Mouse (Mus musculus): ENCODE results near the gene Abhd16a. TPM values are rescaled to one million over a fixed set of nuclear protein-coding genes. Genes with fewer than 3 reads are reported as not detected.

Gene Abhd16a
- polyA plus RNA-seq, 1 experiment from 2014 or later, result 113 TPM

GRCm38 (mm10) chr17:35105740-35106389 is 16.8 kb downstream of the Abhd16a start:
- 0 out of 2 replicates have a peak overlapping the region, but pooled peaks have one; percentile 10 for H3K4me3 ChIP-seq (ENCODE audit: low read length)
- 0 out of 2 replicates have a peak, but pooled peaks have one; percentile 18 for ATAC-seq
- peak overlapping the region; percentile 57; the same call in 1 of the 2 replicates for H3K9ac ChIP-seq (ENCODE audit: low read depth, low read length)

DNA sequence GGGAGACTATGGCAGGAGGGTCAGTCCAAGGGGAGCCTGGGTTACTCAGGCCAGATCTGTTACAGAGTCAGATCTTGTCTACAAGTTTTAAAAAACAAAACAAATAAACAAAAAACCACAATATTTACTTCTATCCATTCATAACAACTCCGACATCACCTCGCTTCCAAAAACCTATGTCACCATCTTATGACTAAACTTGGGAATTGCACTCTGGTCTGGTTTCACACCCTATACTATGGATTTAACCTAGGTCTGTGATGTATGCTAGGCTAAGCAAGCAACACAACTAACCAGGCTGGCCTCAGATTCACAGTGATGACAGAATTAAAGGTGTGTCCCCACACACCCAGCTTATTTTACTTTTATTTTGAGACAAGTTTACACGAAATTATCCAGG is 17.5 kb downstream of the Abhd16a start:
- H3K4me2 ChIP-seq (ENCODE audit: low read length), result no peak overlapping the region
- H3K27ac ChIP-seq (ENCODE audit: low read depth, low read length), result no peak overlapping the region
- peaks cover 21% of the 10 kb centered on the region for H3K36me3 ChIP-seq (ENCODE audit: control insufficient read depth, insufficient read depth, low read length)
- no peaks in the 10 kb centered on the region for H3K27me3 ChIP-seq (replicated peaks; ENCODE audit: control insufficient read depth, insufficient read depth, low read length)
- WGBS, result 54% methylated on average over 3 of the region's 3 CpGs
- no peak overlapping the region for H3K9ac ChIP-seq (ENCODE audit: low read depth, low read length)
- H3K9me3 ChIP-seq (ENCODE audit: control insufficient read depth, low read length), result no peaks in the 10 kb centered on the region
- H3K4me3 ChIP-seq (ENCODE audit: low read length), result no peak overlapping the region
- peaks cover 3% of the 10 kb centered on the region for H3K4me1 ChIP-seq (ENCODE audit: control insufficient read depth, insufficient read depth, low read depth, low read length)
- peak; percentile 57; the same call in 1 of the 2 replicates for ATAC-seq

More at GRCm38 (mm10) chr17:35105740-35106389, 16.8 kb downstream of the Abhd16a start:
- peaks cover 3% of the 10 kb centered on the region for H3K4me1 ChIP-seq (ENCODE audit: control insufficient read depth, insufficient read depth, low read depth, low read length)
- 0 out of 2 replicates have a peak overlapping the region, but pooled peaks have one; percentile 27 for H3K27ac ChIP-seq (ENCODE audit: low read depth, low read length)
- no peaks in the 10 kb centered on the region for H3K9me3 ChIP-seq (ENCODE audit: control insufficient read depth, low read length)
- H3K4me2 ChIP-seq (ENCODE audit: low read length), result peak overlapping the region; percentile 44
- no peaks in the 10 kb centered on the region for H3K27me3 ChIP-seq (replicated peaks; ENCODE audit: control insufficient read depth, insufficient read depth, low read length)
- peaks cover 27% of the 10 kb centered on the region for H3K36me3 ChIP-seq (ENCODE audit: control insufficient read depth, insufficient read depth, low read length)
- 25% methylated on average over 13 of the region's 13 CpGs for WGBS

- Histone ChIP-seq H3K4me2 (ENCODE audit: low read length) (no peak within 1 kb of the TSS), H3K9ac (ENCODE audit: low read depth, low read length) (no peak within 1 kb of the TSS), H3K4me1 (ENCODE audit: control insufficient read depth, insufficient read depth, low read depth, low read length) (peaks cover 3% of the 10 kb centered on the region), H3K36me3 (ENCODE audit: control insufficient read depth, insufficient read depth, low read length) (peaks cover 5% of the 10 kb centered on the region), H3K4me3 (ENCODE audit: low read length) (no peak within 1 kb of the TSS), H3K9me3 (ENCODE audit: control insufficient read depth, low read length) (no peaks in the 10 kb centered on the region), H3K27ac (ENCODE audit: low read depth, low read length) (no peak within 1 kb of the TSS), H3K27me3 (replicated peaks; ENCODE audit: control insufficient read depth, insufficient read depth, low read length) (no peaks in the 10 kb centered on the region)
- no peak for ATAC-seq
- WGBS, result 86% methylated on average over 6 of the region's 6 CpGs
These were observed 19.0 kb downstream of the Abhd16a start, which contains the start of gene Ly6g5c for GRCm38 (mm10) chr17:35108097-35108496. Gene Ly6g5c (plus strand): TSS chr17:35108279.

GRCm38 (mm10) chr17:35111774-35112173 is 22.7 kb downstream of the Abhd16a start:
- no peak for ATAC-seq
- no peak overlapping the region for H3K4me2 ChIP-seq (ENCODE audit: low read length)
- H3K4me1 ChIP-seq (ENCODE audit: control insufficient read depth, insufficient read depth, low read depth, low read length), result no peaks in the 10 kb centered on the region

GRCm38 (mm10) chr17:35115046-35116019 is 26.3 kb downstream of the Abhd16a start, which contains the start of gene Ly6g5b:
Gene Ly6g5b (minus strand): TSS chr17:35115428.
- no peak for ATAC-seq
- Histone ChIP-seq H3K9ac (ENCODE audit: low read depth, low read length) (no peak within 1 kb of the TSS; the same call in 1 of the 2 replicates), H3K9me3 (ENCODE audit: control insufficient read depth, low read length) (no peaks in the 10 kb centered on the region), H3K27ac (ENCODE audit: low read depth, low read length) (no peak within 1 kb of the TSS), H3K36me3 (ENCODE audit: control insufficient read depth, insufficient read depth, low read length) (peaks cover 22% of the 10 kb centered on the region), H3K4me3 (ENCODE audit: low read length) (no peak within 1 kb of the TSS), H3K4me2 (ENCODE audit: low read length) (no peak within 1 kb of the TSS), H3K27me3 (replicated peaks; ENCODE audit: control insufficient read depth, insufficient read depth, low read length) (no peaks in the 10 kb centered on the region), H3K4me1 (ENCODE audit: control insufficient read depth, insufficient read depth, low read depth, low read length) (peaks cover 8% of the 10 kb centered on the region)
- WGBS, result 85% methylated on average over 8 of the region's 8 CpGs

More at GRCm38 (mm10) chr17:35111774-35112173, 22.7 kb downstream of the Abhd16a start:
- no peaks in the 10 kb centered on the region for H3K9me3 ChIP-seq (ENCODE audit: control insufficient read depth, low read length)
- H3K27ac ChIP-seq (ENCODE audit: low read depth, low read length), result no peak overlapping the region
- 62% methylated on average over 9 of the region's 9 CpGs for WGBS
- no peak overlapping the region for H3K9ac ChIP-seq (ENCODE audit: low read depth, low read length)
- no peaks in the 10 kb centered on the region for H3K27me3 ChIP-seq (replicated peaks; ENCODE audit: control insufficient read depth, insufficient read depth, low read length)
- peaks cover 6% of the 10 kb centered on the region for H3K36me3 ChIP-seq (ENCODE audit: control insufficient read depth, insufficient read depth, low read length)
- H3K4me3 ChIP-seq (ENCODE audit: low read length), result no peak overlapping the region

DNA sequence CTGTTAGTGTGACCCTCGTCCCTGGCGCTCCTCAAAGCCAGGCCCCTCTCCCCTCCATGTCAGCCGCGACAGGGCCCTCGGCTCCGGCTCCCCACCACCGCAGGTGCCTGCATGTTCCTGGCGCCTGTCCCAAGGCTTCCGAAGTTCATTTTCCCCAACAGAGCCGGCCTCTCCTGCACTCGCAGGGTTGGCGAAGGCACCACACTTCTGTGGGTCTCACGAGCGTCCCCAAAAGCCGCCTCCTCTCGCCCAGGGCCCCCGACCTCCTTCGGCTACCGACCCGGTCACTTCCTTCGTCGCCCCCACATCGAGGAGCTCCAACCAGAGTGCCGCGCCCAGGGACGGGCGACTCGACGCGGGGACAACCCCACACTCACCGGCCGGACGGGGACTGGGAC is 31.7 kb downstream of the Abhd16a start:
- peak; percentile 1; the same call in 1 of the 2 replicates for ATAC-seq
- Histone ChIP-seq H3K4me3 (ENCODE audit: low read length) (peak overlapping the region; percentile 94), H3K36me3 (ENCODE audit: control insufficient read depth, insufficient read depth, low read length) (peaks cover 22% of the 10 kb centered on the region), H3K4me1 (ENCODE audit: control insufficient read depth, insufficient read depth, low read depth, low read length) (peaks cover 22% of the 10 kb centered on the region), H3K4me2 (ENCODE audit: low read length) (peak overlapping the region; percentile 83), H3K27me3 (replicated peaks; ENCODE audit: control insufficient read depth, insufficient read depth, low read length) (no peaks in the 10 kb centered on the region), H3K27ac (ENCODE audit: low read depth, low read length) (peak overlapping the region; percentile 82), H3K9me3 (ENCODE audit: control insufficient read depth, low read length) (no peaks in the 10 kb centered on the region), H3K9ac (ENCODE audit: low read depth, low read length) (peak overlapping the region; percentile 95)
- under 1% methylated on average over 32 of the region's 33 CpGs for WGBS

DNA sequence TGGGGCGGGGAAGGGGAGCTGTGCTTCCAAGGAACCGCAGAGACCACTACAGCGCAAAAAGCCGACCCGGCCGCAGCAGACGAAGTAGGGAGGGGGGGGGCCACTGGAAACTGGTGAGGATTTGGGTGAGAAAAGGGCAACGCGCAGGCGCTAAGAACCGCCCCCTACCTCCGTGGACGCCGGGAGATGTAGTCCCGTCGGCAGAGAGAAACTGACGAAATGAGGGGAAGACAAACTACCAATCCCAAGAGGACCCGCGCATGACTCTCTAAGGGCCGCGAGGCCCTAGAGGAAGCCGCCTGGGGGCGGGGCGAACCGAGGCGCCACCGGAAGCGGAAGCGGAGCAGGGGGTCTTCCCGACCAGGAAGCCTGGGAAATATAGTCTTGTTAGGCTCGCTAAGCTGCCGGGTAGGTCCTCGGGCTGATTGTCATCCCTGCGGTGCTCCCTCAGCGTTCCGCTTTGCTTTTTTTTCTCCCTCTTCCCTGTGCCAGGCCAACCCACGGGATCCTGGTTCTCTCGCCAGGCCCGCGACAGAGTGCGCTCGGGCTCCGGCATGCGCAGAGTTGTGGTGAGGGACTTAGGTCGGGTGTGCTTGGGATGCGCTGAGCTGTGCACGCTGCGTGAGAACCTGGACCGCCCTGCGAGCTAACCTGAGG is 32.2 kb downstream of the Abhd16a start, which contains the start of gene Gpank1:
Gene Gpank1, plus strand, starts transcription at position 313 of the 657 bp plus-strand sequence.
- peak within 1 kb of the TSS; percentile 94 for H3K4me3 ChIP-seq (ENCODE audit: low read length)
- peaks cover 24% of the 10 kb centered on the region for H3K4me1 ChIP-seq (ENCODE audit: control insufficient read depth, insufficient read depth, low read depth, low read length)
- peaks cover 18% of the 10 kb centered on the region for H3K36me3 ChIP-seq (ENCODE audit: control insufficient read depth, insufficient read depth, low read length)
- peak within 1 kb of the TSS; percentile 96 for H3K4me2 ChIP-seq (ENCODE audit: low read length)
- H3K9ac ChIP-seq (ENCODE audit: low read depth, low read length), result peak within 1 kb of the TSS; percentile 95
- H3K9me3 ChIP-seq (ENCODE audit: control insufficient read depth, low read length), result no peaks in the 10 kb centered on the region
- no peaks in the 10 kb centered on the region for H3K27me3 ChIP-seq (replicated peaks; ENCODE audit: control insufficient read depth, insufficient read depth, low read length)
- peak; percentile 96 for ATAC-seq
- WGBS, result 0% methylated on average over 48 of the region's 50 CpGs
- H3K27ac ChIP-seq (ENCODE audit: low read depth, low read length), result peak within 1 kb of the TSS; percentile 88

GRCm38 (mm10) chr17:35121871-35122303 is 32.8 kb downstream of the Abhd16a start, which contains the start of gene Csnk2b:
Gene Csnk2b (minus strand): TSS chr17:35122053.
- H3K4me1 ChIP-seq (ENCODE audit: control insufficient read depth, insufficient read depth, low read depth, low read length), result peaks cover 28% of the 10 kb centered on the region
- no peaks in the 10 kb centered on the region for H3K27me3 ChIP-seq (replicated peaks; ENCODE audit: control insufficient read depth, insufficient read depth, low read length)
- H3K9ac ChIP-seq (ENCODE audit: low read depth, low read length), result peak within 1 kb of the TSS; percentile 95
- peak within 1 kb of the TSS; percentile 88 for H3K27ac ChIP-seq (ENCODE audit: low read depth, low read length)
- no peaks in the 10 kb centered on the region for H3K9me3 ChIP-seq (ENCODE audit: control insufficient read depth, low read length)
- peak within 1 kb of the TSS; percentile 94 for H3K4me3 ChIP-seq (ENCODE audit: low read length)
- WGBS, result under 1% methylated on average over 19 of the region's 19 CpGs
- peaks cover 16% of the 10 kb centered on the region for H3K36me3 ChIP-seq (ENCODE audit: control insufficient read depth, insufficient read depth, low read length)
- peak within 1 kb of the TSS; percentile 96 for H3K4me2 ChIP-seq (ENCODE audit: low read length)
- ATAC-seq, result no peak; the same call in none of the 2 replicates

Data from hindbrain, embryonic 16.5 days (tissue).